Mouse (Mus musculus) forelimb bud, embryonic 11.5 days (tissue): ENCODE results near the gene Mon1b.

Experiments used
- DNase-seq: peaks from one replicate; pipeline ENCODE4 v3.0.0-alpha.2; 2012; ENCODE audit warnings: low read depth, low spot score

Mon1b gene

GRCm38 (mm10) chr8:113673300-113673699, 37.9 kb downstream of the Mon1b start:
- DNase-seq, result no peak

DNA sequence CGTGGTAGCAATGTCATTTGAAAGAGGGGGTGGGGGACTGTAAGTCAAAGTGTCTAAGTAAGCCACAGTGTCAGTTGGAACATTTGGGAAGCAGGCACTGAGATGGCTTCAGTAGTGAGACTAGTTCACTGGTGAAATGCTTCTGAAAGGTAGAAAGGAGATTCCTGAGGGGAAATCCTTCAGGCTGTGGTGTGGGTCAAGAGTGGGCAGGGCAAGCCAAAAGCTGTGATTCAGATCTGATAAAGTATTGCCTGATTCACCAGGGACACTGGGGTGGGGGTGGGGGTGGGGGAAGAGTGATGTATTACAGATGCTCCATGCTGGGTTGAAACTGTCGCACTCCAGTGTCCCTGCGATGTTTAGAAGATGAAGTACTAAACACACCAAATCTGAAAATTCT, 39.2 kb downstream of the Mon1b start:
- no peak for DNase-seq

DNA sequence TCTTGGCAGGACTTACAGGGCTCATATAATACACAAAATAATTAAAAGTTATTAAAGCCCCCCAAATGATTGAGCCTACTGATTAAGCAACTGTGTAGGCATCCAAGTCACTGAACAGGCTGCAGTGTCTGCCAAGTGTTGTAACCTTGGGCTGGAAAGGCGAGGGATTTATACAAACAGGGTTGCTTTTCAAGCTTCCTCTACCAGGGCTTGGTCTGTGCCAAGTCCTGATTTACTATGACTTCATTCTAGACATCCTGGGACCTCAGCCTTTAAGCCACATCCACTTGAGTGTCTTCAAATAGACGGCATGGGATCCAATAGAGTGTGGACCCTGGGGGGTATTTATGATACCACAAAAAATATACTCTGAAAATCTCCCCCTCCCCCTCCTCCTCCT, 39.9 kb downstream of the Mon1b start:
- no peak for DNase-seq

GRCm38 (mm10) chr8:113676811-113677210, 41.4 kb downstream of the Mon1b start:
- DNase-seq, result no peak

DNA sequence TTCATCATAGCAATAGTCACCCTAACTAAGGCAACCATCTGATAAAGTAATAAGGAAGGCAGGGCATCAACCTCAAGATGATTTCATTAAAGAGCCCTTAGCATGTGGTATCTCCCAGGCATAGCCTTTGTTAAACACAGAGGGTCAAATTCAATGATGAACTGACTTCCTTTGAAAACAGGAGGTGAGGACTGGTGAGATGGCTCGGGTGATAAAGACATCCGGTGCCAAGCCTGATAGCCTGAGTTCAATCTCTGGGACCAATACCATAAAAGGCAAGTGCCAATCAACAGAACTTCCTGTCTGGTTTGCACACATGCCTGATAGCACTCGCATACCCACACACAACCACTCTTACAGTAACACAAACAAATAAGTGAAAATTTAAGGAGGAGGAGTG, 44.0 kb downstream of the Mon1b start:
- no peak for DNase-seq

DNA sequence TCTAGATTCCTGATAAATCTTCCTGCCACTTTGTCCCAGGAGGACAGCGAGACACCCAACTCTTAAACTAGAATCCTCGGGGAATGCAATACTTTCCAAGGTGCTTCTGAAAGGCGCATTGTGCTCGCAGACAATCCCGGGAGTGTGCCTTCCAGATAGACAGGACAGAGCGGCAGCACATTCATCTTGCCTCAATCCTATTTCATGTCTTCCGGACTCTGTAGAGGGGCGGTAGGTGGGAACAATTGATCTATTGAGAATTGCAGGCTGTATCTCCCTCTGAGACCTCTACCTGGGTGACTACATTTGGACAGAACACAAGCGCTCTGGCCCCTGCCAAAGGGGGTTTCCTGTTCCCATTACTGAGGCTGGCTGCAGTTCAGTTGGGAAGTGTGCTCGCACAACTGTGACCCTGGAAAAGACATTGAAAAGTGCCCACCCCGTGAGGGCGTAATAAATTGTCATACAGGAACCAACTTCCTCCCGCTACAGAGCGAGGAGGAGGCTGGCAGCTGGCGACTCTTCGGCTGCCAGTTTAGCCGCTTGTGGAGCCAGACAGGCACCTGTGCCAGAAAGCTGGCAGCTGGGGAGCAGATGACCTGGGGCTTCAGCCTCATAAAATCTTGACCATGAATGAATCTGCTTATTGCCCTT, 52.6 kb downstream of the Mon1b start:
- DNase-seq, result no peak

GRCm38 (mm10) chr8:113688543-113688915, 53.1 kb downstream of the Mon1b start:
- no peak for DNase-seq

DNA sequence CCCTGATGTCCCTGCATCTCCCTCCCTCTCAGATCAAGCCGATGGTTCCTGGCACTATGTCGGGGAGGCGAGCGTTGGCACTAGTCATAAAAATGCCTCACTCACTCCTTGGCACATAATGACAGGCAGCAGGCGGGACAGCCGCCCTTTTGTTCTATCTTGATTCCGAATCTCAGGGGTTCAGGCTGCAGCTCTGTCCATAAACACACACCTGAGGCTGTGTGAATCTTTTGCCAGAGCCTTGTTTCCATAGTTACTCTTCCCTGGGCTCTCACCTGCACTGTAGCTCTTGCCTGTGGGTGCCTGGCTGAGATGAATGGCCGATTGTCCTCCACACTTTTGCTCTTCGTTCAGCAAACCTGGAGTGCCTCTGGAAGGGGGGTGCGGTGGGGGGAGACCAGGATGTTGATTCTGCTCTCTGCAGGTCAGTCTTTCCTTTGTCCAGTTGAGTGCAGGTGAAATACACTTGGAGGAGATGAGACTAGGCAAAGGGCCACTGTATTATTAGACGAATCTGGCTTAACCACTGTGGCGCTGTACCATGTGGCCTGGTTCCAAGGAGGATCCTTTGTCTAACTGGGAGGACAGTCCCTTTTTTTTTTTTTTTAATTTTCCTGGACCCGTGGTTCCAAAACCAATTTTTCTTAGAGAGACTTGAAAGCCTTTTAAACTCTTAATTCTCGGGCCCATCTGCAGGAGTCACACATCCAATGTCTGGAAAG, 56.4 kb downstream of the Mon1b start:
- DNase-seq, result no peak
